Mouse (Mus musculus) hindlimb bud, embryonic 11.5 days (tissue): Measurements from ENCODE around the gene Cd19.

ENCODE experiments used
- DNase-seq: peaks from one replicate; pipeline ENCODE4 v3.0.0-alpha.2; 2012; ENCODE audit warnings: low read depth, low spot score; ENCODE audit errors: extremely low spot score

Cd19 gene

GRCm38 (mm10) chr7:126414725-126415124 lies at the start of gene Cd19:
Cd19 (minus strand) TSS chr7:126414889.
- DNase-seq: no peak

GRCm38 (mm10) chr7:126464121-126464520 lies 49.4 kb upstream of the Cd19 start:
- no peak for DNase-seq

GRCm38 (mm10) chr7:126463547-126463946 lies 48.9 kb upstream of the Cd19 start:
- no peak for DNase-seq

- DNase-seq: no peak
Measured at GRCm38 (mm10) chr7:126463004-126463403, 48.3 kb upstream of the Cd19 start, which contains the start of gene Atp2a1. Atp2a1 (minus strand) TSS chr7:126463108.

- no peak for DNase-seq
Measured at GRCm38 (mm10) chr7:126461626-126462025, 46.9 kb upstream of the Cd19 start.

- DNase-seq: no peak
Measured at GRCm38 (mm10) chr7:126460623-126461399, 46.1 kb upstream of the Cd19 start.

GRCm38 (mm10) chr7:126458844-126459618 lies 44.3 kb upstream of the Cd19 start:
- DNase-seq: no peak

GRCm38 (mm10) chr7:126458225-126458624 lies 43.5 kb upstream of the Cd19 start:
- DNase-seq: no peak

- no peak for DNase-seq
Measured at GRCm38 (mm10) chr7:126456382-126457266, 41.9 kb upstream of the Cd19 start.

- no peak for DNase-seq
Measured at GRCm38 (mm10) chr7:126455242-126455641, 40.6 kb upstream of the Cd19 start.

- DNase-seq: no peak
Measured at GRCm38 (mm10) chr7:126453861-126454260, 39.2 kb upstream of the Cd19 start.

GRCm38 (mm10) chr7:126452244-126452643 lies 37.6 kb upstream of the Cd19 start:
- DNase-seq: no peak

GRCm38 (mm10) chr7:126450641-126451040 lies 36.0 kb upstream of the Cd19 start:
- DNase-seq: no peak

- DNase-seq: no peak
Measured at GRCm38 (mm10) chr7:126449991-126450390, 35.3 kb upstream of the Cd19 start.

- DNase-seq: no peak
Measured at GRCm38 (mm10) chr7:126448481-126448880, 33.8 kb upstream of the Cd19 start.

- DNase-seq: no peak
Measured at GRCm38 (mm10) chr7:126446217-126446616, 31.5 kb upstream of the Cd19 start.

- DNase-seq: no peak
Measured at GRCm38 (mm10) chr7:126445104-126445815, 30.6 kb upstream of the Cd19 start.

- no peak for DNase-seq
Measured at GRCm38 (mm10) chr7:126444536-126444935, 29.8 kb upstream of the Cd19 start.

GRCm38 (mm10) chr7:126443997-126444396 lies 29.3 kb upstream of the Cd19 start:
- no peak for DNase-seq

GRCm38 (mm10) chr7:126440134-126440533 lies 25.4 kb upstream of the Cd19 start:
- no peak for DNase-seq
